ENCODE assay signal across 25 mouse cellular contexts in genomic region chr2:84967318-84967991, GRCm38 (mm10). TPM values are rescaled to one million over a fixed set of nuclear protein-coding genes. Genes with fewer than 3 reads are reported as not detected.
DNase-seq lines count a peak whose midpoint lies in the region; ATAC-seq lines count a peak whose summit lies in the region.
"Had no signal": no experiment of that assay in that cellular context is flagged by ENCODE, and none has a peak within 500 bp of the region (broad histone marks: within the 10 kb centered on the region; RNA-seq: fewer than 3 reads in every experiment).

No protein-coding gene starts in this region.

- H3K4me3 ChIP-seq in liver, embryonic 16.5 days (ENCODE audit: low read depth, low read length), result no peak overlapping the region
- no peak overlapping the region for H3K4me3 ChIP-seq in hindbrain, embryonic 12.5 days
- H3K4me3 ChIP-seq: erythroblast, embryonic 14.5 days; heart, embryonic 15.5 days; hindbrain, embryonic 10.5 days; midbrain, embryonic 13.5 days; myocyte; neural tube, embryonic 15.5 days had no signal

- H3K9ac ChIP-seq in liver, embryonic 16.5 days (ENCODE audit: low read depth, low read length), result no peak overlapping the region
- H3K9ac ChIP-seq in hindbrain, embryonic 12.5 days, result no peak overlapping the region
- H3K9ac ChIP-seq: heart, embryonic 15.5 days; midbrain, embryonic 13.5 days; neural tube, embryonic 15.5 days had no signal

- 45% methylated on average over 5 of the region's 5 CpGs for WGBS in liver, embryonic 16.5 days (ENCODE audit: insufficient replicate concordance)
- 86% methylated on average over 5 of the region's 5 CpGs for WGBS in hindbrain, embryonic 12.5 days

- H3K4me2 ChIP-seq in liver, embryonic 16.5 days (ENCODE audit: low read depth, low read length), result no peak overlapping the region
- no peak overlapping the region for H3K4me2 ChIP-seq in hindbrain, embryonic 12.5 days (replicated peaks)
- H3K4me2 ChIP-seq: heart, embryonic 15.5 days; midbrain, embryonic 13.5 days; neural tube, embryonic 15.5 days had no signal

- H3K9me3 ChIP-seq in liver, embryonic 16.5 days (replicated peaks; ENCODE audit: control insufficient read depth, low read length), result no peaks in the 10 kb centered on the region
- H3K9me3 ChIP-seq in hindbrain, embryonic 12.5 days (replicated peaks), result no peaks in the 10 kb centered on the region
- H3K9me3 ChIP-seq: heart, embryonic 15.5 days; hindbrain, embryonic 10.5 days; midbrain, embryonic 13.5 days; neural tube, embryonic 15.5 days had no signal

- H3K27ac ChIP-seq in liver, embryonic 16.5 days (ENCODE audit: low read length), result 0 out of 2 replicates have a peak overlapping the region, but pooled peaks have one; percentile 29
- H3K27ac ChIP-seq in hindbrain, embryonic 12.5 days, result no peak overlapping the region
- H3K27ac ChIP-seq: heart, embryonic 15.5 days; hindbrain, embryonic 10.5 days; midbrain, embryonic 13.5 days; neural tube, embryonic 15.5 days had no signal

- no peaks in the 10 kb centered on the region for H3K27me3 ChIP-seq in liver, embryonic 16.5 days (ENCODE audit: control insufficient read depth, insufficient read depth, low read depth, low read length)
- H3K27me3 ChIP-seq in hindbrain, embryonic 12.5 days, result no peaks in the 10 kb centered on the region
- H3K27me3 ChIP-seq: heart, embryonic 15.5 days; midbrain, embryonic 13.5 days; neural tube, embryonic 15.5 days had no signal

- peak; percentile 7; the same call in 1 of the 2 replicates for ATAC-seq in liver, embryonic 16.5 days (ENCODE audit: low read depth)
- no peak for ATAC-seq in hindbrain, embryonic 12.5 days (ENCODE audit: low FRiP score)
- no peak for ATAC-seq in cerebellum, adult (ENCODE audit: insufficient number of reproducible peaks, low FRiP score, low TSS enrichment)
- ATAC-seq: forebrain, embryonic 16.5 days; intestine, embryonic 16.5 days; midbrain, embryonic 13.5 days had no signal

- DNase-seq in 3T3-L1 (ENCODE audit: low read depth, low spot score), result peak; percentile 39
- DNase-seq in 416B (ENCODE audit: low read depth), result peak; percentile 70
- DNase-seq in NIH3T3 (ENCODE audit: low read depth), result peak; percentile 22
- DNase-seq in urinary bladder, postnatal 4 days (ENCODE audit: low spot score in 2 of 2), result no peak
- DNase-seq: cerebellum, adult 11 months; cerebellum, postnatal 25 days; heart, adult 18-20 months; left cerebral cortex, postnatal 4 days; lung, adult 18-20 months; lung, postnatal 4 days; retina, postnatal 1 day; thymus, postnatal 25 days had no signal

- H3K4me1 ChIP-seq in liver, embryonic 16.5 days (ENCODE audit: control insufficient read depth, low read depth, low read length), result peaks cover 2% of the 10 kb centered on the region
- peaks cover 5% of the 10 kb centered on the region; the same call in 1 of the 2 replicates for H3K4me1 ChIP-seq in hindbrain, embryonic 12.5 days
- H3K4me1 ChIP-seq: heart, embryonic 15.5 days; neural tube, embryonic 15.5 days had no signal

- H3K36me3 ChIP-seq in liver, embryonic 16.5 days (ENCODE audit: control insufficient read depth, insufficient read depth), result no peaks in the 10 kb centered on the region
- H3K36me3 ChIP-seq in hindbrain, embryonic 12.5 days, result no peaks in the 10 kb centered on the region
- H3K36me3 ChIP-seq: heart, embryonic 15.5 days; hindbrain, embryonic 10.5 days; midbrain, embryonic 13.5 days; neural tube, embryonic 15.5 days had no signal

RNA-seq across cellular contexts. Expression of gene Prg2, which starts 12.8 kb away (rescaled TPM):
- polyA plus RNA-seq in liver, embryonic 16.5 days (2015; fragmentation: Nextera tagmentation; extraction: Ambion mirVana), result 71.0 and 84.0 TPM in 2 replicates
- 0.26 TPM in 1 of 2 replicates, not detected in the other for polyA plus RNA-seq in hindbrain, embryonic 12.5 days (2016; fragmentation: Nextera tagmentation; extraction: Ambion mirVana)
- polyA plus RNA-seq: erythroblast, embryonic 14.5 days; forebrain, embryonic 16.5 days; hindbrain, embryonic 10.5 days; kidney, embryonic 16.5 days; myocyte had no signal

RNA-seq across cellular contexts. Expression of gene Prg3, which starts 20.6 kb away (rescaled TPM):
- polyA plus RNA-seq in liver, embryonic 16.5 days (2015; fragmentation: Nextera tagmentation; extraction: Ambion mirVana), result 5.0 and 5.6 TPM in 2 replicates
- not detected in 2 replicates for polyA plus RNA-seq in hindbrain, embryonic 12.5 days (2016; fragmentation: Nextera tagmentation; extraction: Ambion mirVana)
- polyA plus RNA-seq: embryonic facial prominence, embryonic 11.5 days; forebrain, embryonic 16.5 days; heart, embryonic 15.5 days; hindbrain, embryonic 10.5 days; intestine, embryonic 16.5 days; kidney, embryonic 16.5 days; midbrain, embryonic 13.5 days; myocyte; neural tube, embryonic 15.5 days had no signal

RNA-seq across cellular contexts. Expression of gene Slc43a3, which starts 31.1 kb away (rescaled TPM):
- polyA plus RNA-seq in liver, embryonic 16.5 days (2015; fragmentation: Nextera tagmentation; extraction: Ambion mirVana), result 100 and 103 TPM in 2 replicates
- 20.7 and 21.2 TPM in 2 replicates for polyA plus RNA-seq in hindbrain, embryonic 12.5 days (2016; fragmentation: Nextera tagmentation; extraction: Ambion mirVana)

Comparison
In these comparisons a context has a peak if more than half of its experiments do, and no peak if none do; other contexts are left out.
1. DNase-seq: peak in 3T3-L1 (single experiment), 416B (single experiment) and NIH3T3 (single experiment); none in urinary bladder, postnatal 4 days (0 of 2).
2. RNA of gene Prg2, which starts 12.8 kb away (polyA plus RNA-seq): 71.0 to 84.0 TPM in liver, embryonic 16.5 days; 0.26 TPM in hindbrain, embryonic 12.5 days; every median in the first group is over 10 times any median in the second.